Mouse (Mus musculus) CD4-positive, CD25-positive, alpha-beta regulatory T cell, adult 9 weeks (primary cell): ENCODE data around the gene Bms1. TPM values are rescaled to one million over a fixed set of nuclear protein-coding genes. Genes with fewer than 3 reads are reported as not detected.

ENCODE experiments used
- polyA plus RNA-seq: library from polyadenylated mRNA; unstranded; fragments of 100-300 nt; shearing (Covaris generic); gene quantifications from one replicate; pipeline ENCODE4 v1.2.1, GENCODE M21; 2017

Bms1 gene
- 78.9 TPM for polyA plus RNA-seq

GRCm38 (mm10) chr6:118419050-118419920 lies at the start of gene Bms1:
TSS of gene Bms1 (minus strand) at chr6:118419474.

DNA sequence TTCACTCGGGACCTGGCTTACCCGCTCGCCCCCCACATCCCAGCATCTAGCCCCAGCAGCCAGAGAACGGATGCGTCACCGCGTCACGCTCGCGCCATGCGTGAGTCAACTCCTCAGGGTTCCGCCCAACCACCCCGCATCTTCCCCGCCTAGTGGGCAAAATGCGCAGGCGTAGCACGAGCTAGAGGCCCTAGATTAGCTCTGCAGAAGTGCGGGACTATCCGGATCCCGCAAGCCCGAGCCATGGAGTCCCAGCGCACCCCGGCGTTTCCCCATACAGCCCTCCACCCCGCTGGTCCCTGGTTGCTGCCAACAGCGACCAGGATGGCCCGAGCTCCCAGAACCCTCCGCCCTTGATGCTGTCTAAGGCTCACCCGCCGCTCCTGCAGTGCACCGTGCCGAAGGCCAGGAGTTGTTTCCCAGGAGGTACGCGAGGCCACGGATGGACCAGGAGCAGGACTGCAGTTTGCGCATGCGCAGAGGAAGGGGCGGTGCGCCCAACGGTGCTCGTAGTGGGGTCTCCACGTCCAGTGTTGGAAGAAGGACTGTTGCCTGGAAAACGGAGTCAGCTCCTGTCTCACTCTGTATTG lies 35.9 kb upstream of the Bms1 start, which contains the start of gene Zfp248:
TSS of gene Zfp248 (minus strand) at position 487 of the 590 bp plus-strand sequence.

Other genes with a start within 250 kb of the Bms1 start
- 0.50 TPM for gene Ret, start 221.8 kb downstream of the Bms1 start, polyA plus RNA-seq
- gene Zfp248, start 36.1 kb upstream of the Bms1 start, polyA plus RNA-seq = 6.9 TPM
- 0.16 TPM for gene Zfp9, start 59.8 kb upstream of the Bms1 start, polyA plus RNA-seq
- 15.2 TPM for gene Ankrd26, start 142.8 kb upstream of the Bms1 start, polyA plus RNA-seq